Mouse (Mus musculus) liver, embryonic 14.5 days (tissue): ENCODE results near the gene Padi6. TPM values are rescaled to one million over a fixed set of nuclear protein-coding genes. Genes with fewer than 3 reads are reported as not detected.

ENCODE experiments used
- ATAC-seq: fragments of 200-750 bp; cut with Nextera tagmentation; 2 replicates; pipeline ENCODE4 v1.8.0; 2017; ENCODE audit warnings: moderate number of reproducible peaks, mild to moderate bottlenecking, moderate library complexity; ENCODE audit not compliant: insufficient read depth
- DNase-seq, 3 experiments: peaks; one replicate each; pipeline ENCODE4 v3.0.0-alpha.2; 2012 to 2013; ENCODE audit warnings: low read depth in 3 of 3, low spot score in 3 of 3
- H3K27ac ChIP-seq: fragments of 300-500 bp; sonication (generic); 2 replicates; pipeline ENCODE4 v1.5.1; 2014; ENCODE audit warnings: moderate library complexity, mild to moderate bottlenecking, control low read depth, inconsistent platforms
- H3K27me3 ChIP-seq: fragments of 300-500 bp; sonication (generic); 2 replicates; pipeline ENCODE4 v1.6.1; 2014; ENCODE audit warnings: mild to moderate bottlenecking, low read length, moderate library complexity; ENCODE audit not compliant: control insufficient read depth, insufficient read depth
- H3K36me3 ChIP-seq: fragments of 300-500 bp; sonication (generic); replicated peaks from 2 replicates; pipeline ENCODE4 v1.6.1; 2014; ENCODE audit warnings: low read depth; ENCODE audit not compliant: control insufficient read depth, insufficient read depth
- H3K4me1 ChIP-seq, 2 experiments: fragments of 200-500 bp in 1 of 2; fragments of 300-500 bp in 1 of 2; sonication (generic) in 1 of 2; replicated peaks; 2 replicates each; pipeline ENCODE4 v1.6.1; 2012 to 2014; ENCODE audit warnings: antibody characterized with exemption in 1 of 2, inconsistent platforms in 1 of 2, low read length in 1 of 2; ENCODE audit not compliant: control insufficient read depth in 2 of 2, insufficient read depth in 2 of 2
- H3K4me2 ChIP-seq: fragments of 300-500 bp; sonication (generic); 2 replicates; pipeline ENCODE4 v1.6.1; 2014; ENCODE audit warnings: low read depth, mild to moderate bottlenecking, control low read depth, moderate library complexity
- H3K4me3 ChIP-seq, 2 experiments: fragments of 200-500 bp in 1 of 2; fragments of 300-500 bp in 1 of 2; sonication (generic) in 1 of 2; 2 replicates each; pipeline ENCODE4 v1.5.1; 2012 to 2014; ENCODE audit warnings: low read depth in 2 of 2, low read length in 2 of 2, mild to moderate bottlenecking in 2 of 2, control low read depth in 1 of 2, inconsistent platforms in 1 of 2, moderate library complexity in 1 of 2; ENCODE audit not compliant: insufficient read depth in 1 of 2
- H3K9ac ChIP-seq: fragments of 300-500 bp; sonication (generic); replicated peaks from 2 replicates; pipeline ENCODE4 v1.6.1; 2014; ENCODE audit warnings: mild to moderate bottlenecking, control low read depth, moderate library complexity
- H3K9me3 ChIP-seq: fragments of 300-500 bp; sonication (generic); 2 replicates; pipeline ENCODE4 v1.6.1; 2016; ENCODE audit warnings: low read length, mixed read lengths; ENCODE audit not compliant: control insufficient read depth
- CTCF ChIP-seq: IDR thresholded peaks from 2 replicates; pipeline ENCODE4 v1.5.1; 2016; ENCODE audit warnings: antibody characterized with exemption, low read depth, control low read depth
- EP300 ChIP-seq: IDR thresholded peaks from 2 replicates; pipeline ENCODE4 v1.6.1; 2016; ENCODE audit warnings: antibody characterized with exemption, low read depth
- WGBS: fragments of 180-500 bp; shearing (Covaris S2); extraction: QIAGEN DNeasy Blood & Tissue Kit; methylation state at CpG from one replicate; pipeline ENCODE4 v1.1.7; 2014; ENCODE audit not compliant: insufficient replicate concordance; 5-methylcytosine and 5-hydroxymethylcytosine counted together
- microRNA-seq: library from miRNA; unstranded; fragments of <30 nt; microRNA quantifications from one replicate; pipeline ENCODE4, GENCODE M21; 2016
- polyA plus RNA-seq, 2 experiments: library from polyadenylated mRNA; depleted of rRNA in 1 of 2; stranded (reverse) in 1 of 2; unstranded in 1 of 2; fragments of >200 nt; fragmentation: Nextera tagmentation in 1 of 2; extraction: Ambion mirVana in 1 of 2; gene quantifications; 2 replicates each; pipeline versions ENCODE4 v1.2.1 to v1.2.3; 2012 to 2014

Padi6 gene
- polyA plus RNA-seq, 2 experiments = not detected

DNA sequence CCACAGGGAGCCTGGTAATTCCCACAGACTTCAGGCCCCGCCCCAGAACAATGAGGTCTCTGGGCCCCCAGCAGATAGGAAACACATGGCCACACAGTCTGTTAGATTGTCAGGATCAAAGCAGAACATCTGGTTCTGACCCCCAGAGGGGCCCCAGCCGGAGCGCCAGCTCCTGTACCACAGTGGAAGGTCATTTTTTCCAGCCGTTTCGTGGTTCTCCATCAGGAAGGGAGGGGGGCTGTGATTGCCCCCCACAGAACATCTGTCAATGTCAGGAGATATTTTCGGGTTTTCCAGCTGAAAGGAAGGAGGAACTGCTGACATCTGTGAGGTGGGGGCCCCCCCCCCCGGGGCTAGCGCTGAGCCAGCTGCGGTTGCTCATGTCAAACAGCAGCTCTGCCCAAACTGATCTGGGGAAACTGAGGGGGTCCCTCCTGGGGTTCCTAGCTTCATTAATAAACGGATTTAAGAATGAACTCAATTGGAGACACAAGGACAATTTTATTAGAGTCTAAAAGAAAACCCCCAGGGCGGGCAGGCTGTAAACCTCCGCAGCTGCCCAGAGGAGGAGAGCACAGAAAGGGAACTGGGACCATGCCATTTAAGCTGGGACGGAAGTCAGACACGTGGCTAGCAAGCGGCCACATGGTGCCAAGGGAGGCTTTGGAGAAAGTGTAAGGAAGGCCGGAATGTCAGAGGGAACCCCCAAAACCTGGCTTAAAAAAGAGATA lies 58.1 kb downstream of the Padi6 start:
- Histone ChIP-seq H3K27me3 (no peaks in the 10 kb centered on the region), H3K4me2 (peak overlapping the region; percentile 86), H3K9me3 (no peaks in the 10 kb centered on the region), H3K9ac (peak overlapping the region; percentile 74), H3K27ac (peak overlapping the region; percentile 87), H3K4me3 (peak overlapping the region; percentile 50 to 59), H3K36me3 (no peaks in the 10 kb centered on the region), H3K4me1 (peaks cover 36 to 55% of the 10 kb centered on the region in 2 experiments)
- peak; percentile 91 for ATAC-seq
- TF ChIP-seq CTCF (no peak), EP300 (peak; percentile 94)
- 3% methylated on average over 16 of the region's 16 CpGs for whole genome bisulfite sequencing
- DNase-seq = peak; percentile 70 to 89 (median 72)

DNA sequence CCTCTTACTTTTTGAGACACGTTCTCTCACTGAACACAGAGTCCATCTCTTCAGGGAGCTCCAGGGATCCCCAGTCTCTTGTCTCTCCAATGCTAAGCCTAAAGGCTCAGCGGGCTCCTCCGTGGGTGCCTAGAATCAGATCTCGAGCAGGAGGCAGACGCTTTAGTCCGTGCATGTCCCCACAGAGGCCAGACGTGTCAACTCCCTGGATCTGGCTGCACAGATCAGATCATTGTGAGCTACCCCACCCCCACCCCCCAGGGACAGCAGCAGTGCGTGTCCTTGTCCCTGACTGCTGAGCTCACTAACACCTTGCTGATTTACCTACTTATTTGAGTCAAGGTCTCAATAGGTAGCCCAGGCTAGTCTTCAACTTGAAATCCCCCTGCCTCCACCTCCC lies 58.8 kb downstream of the Padi6 start:
- TF ChIP-seq EP300 = no peak
- TF ChIP-seq CTCF = no peak
- Histone ChIP-seq H3K27me3 (no peaks in the 10 kb centered on the region), H3K4me1 (peaks cover 29 to 50% of the 10 kb centered on the region in 2 experiments), H3K27ac (peak overlapping the region; percentile 87), H3K4me2 (peak overlapping the region; percentile 86), H3K4me3 (peak overlapping the region; percentile 50 to 59), H3K9ac (peak overlapping the region; percentile 74), H3K9me3 (no peaks in the 10 kb centered on the region), H3K36me3 (no peaks in the 10 kb centered on the region)
- 8% methylated on average over 8 of the region's 8 CpGs for WGBS
- peak; percentile 74 for ATAC-seq
- DNase-seq = peak in 1 of 3 experiments; percentile 58

DNA sequence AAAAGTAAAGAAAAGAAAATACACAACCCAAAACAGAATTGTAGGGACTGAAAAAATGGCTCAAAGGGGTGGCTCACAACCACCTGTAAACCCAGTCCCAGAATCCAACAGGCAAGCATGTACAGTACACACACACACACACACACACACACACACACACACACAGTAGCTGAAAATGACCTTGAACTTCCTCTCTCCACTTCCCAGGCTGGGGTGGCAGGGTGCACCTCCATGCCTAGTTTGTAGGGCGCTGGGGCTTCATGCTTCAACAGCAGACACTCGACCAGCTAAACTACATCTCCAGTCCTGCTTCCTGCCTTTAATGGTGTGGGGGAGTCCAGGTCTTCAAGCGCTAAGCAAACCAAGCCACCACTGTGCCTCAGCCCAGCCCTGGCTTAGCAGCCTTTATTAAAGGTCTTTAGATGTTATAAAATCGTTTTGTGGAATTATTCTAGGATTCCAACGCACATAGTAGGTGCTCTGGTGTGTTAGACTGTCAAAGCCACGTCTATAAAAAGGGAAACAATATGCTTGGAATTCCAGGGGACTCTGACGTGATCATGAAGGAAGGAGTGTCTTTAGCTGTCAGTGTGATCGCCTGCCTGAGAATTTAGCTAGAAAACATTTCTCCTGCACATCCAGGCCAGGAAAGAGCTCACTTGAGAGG lies 61.6 kb downstream of the Padi6 start:
- Histone ChIP-seq H3K4me3 (no peak overlapping the region), H3K4me2 (no peak overlapping the region), H3K9ac (no peak overlapping the region), H3K9me3 (no peaks in the 10 kb centered on the region), H3K27me3 (no peaks in the 10 kb centered on the region), H3K27ac (peak overlapping the region; percentile 52), H3K36me3 (no peaks in the 10 kb centered on the region), H3K4me1 (peaks cover 22 to 41% of the 10 kb centered on the region in 2 experiments)
- TF ChIP-seq EP300 (no peak), CTCF (no peak)
- WGBS = 37% methylated on average over 8 of the region's 8 CpGs
- ATAC-seq = no peak
- no peak for DNase-seq

DNA sequence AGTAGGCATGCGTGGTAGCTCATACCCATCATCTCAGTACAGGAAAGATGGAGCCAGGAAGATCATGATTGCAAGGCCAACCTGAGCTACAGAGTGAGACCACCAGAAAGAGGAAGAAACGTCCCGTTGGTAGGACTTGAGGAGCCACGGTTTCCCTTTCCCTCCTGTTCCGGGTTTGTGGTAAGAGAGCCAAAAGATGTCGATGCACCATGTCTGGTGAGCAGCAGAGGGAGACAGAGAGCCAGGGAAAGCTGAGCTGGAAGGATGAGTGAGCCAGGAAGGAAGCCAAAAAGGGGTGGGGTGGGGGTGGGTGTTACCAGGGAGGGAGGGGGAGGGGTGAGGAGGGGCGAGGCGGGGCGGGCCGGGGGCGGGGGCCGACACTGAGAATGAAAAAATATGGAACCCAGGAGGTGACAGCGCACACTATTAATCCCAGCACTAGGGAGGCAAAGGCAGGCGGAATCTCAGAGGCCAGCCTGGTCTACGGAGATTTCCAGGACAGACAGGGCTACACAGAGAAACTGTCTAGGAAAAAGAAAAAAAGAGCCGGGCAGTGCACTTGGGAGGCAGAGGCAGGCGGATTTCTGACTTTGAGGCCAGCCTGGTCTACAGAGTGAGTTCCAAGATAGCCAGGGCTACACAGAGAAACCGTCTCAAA lies 62.6 kb downstream of the Padi6 start:
- 18% methylated on average over 18 of the region's 18 CpGs for WGBS
- no peak for ATAC-seq
- Histone ChIP-seq H3K4me2 (peak overlapping the region; percentile 61), H3K36me3 (no peaks in the 10 kb centered on the region), H3K27me3 (no peaks in the 10 kb centered on the region), H3K27ac (no peak overlapping the region), H3K9me3 (no peaks in the 10 kb centered on the region), H3K4me3 (peak overlapping the region; percentile 32 to 33), H3K9ac (peak overlapping the region; percentile 51), H3K4me1 (peaks cover 15 to 32% of the 10 kb centered on the region in 2 experiments)
- TF ChIP-seq CTCF (peak; percentile 91), EP300 (no peak)
- DNase-seq = peak; percentile 58 to 69 (median 62)

GRCm38 (mm10) chr4:140679038-140679437 lies 63.4 kb downstream of the Padi6 start:
- DNase-seq (no peak), ATAC-seq (no peak)
- no peak overlapping the region for H3K4me2 ChIP-seq
- no peak overlapping the region for H3K9ac ChIP-seq
- no peak overlapping the region for H3K27ac ChIP-seq
- H3K4me3 ChIP-seq = no peak overlapping the region
- H3K9me3 ChIP-seq = no peaks in the 10 kb centered on the region
- H3K4me1 ChIP-seq = peaks cover 11 to 25% of the 10 kb centered on the region in 2 experiments
- no peaks in the 10 kb centered on the region for H3K36me3 ChIP-seq
- 10% methylated on average over 5 of the region's 5 CpGs for whole genome bisulfite sequencing
- TF ChIP-seq EP300 = no peak
- TF ChIP-seq CTCF = peak; percentile 89
- no peaks in the 10 kb centered on the region for H3K27me3 ChIP-seq

Small RNA genes lying within 50 kb of the gene (microRNA-seq; reads per million reads assigned to microRNA genes)
- gene Gm23045 = not detected
- gene Gm25951 = not detected

Other genes starting within 250 kb of the Padi6 start
- 2.4 and 2.8 TPM in 2 replicates for gene Arhgef10l, start 76.6 kb downstream of the Padi6 start, polyA plus RNA-seq (2012; rRNA removed)
- 2.1 and 2.5 TPM in 2 replicates for gene Arhgef10l, start 76.6 kb downstream of the Padi6 start, polyA plus RNA-seq (2014; fragmentation: Nextera tagmentation; extraction: Ambion mirVana)
- gene Rcc2, start 42.1 kb downstream of the Padi6 start, polyA plus RNA-seq (2012; rRNA removed) = 44.0 and 50.3 TPM in 2 replicates
- 16.5 and 27.6 TPM in 2 replicates for gene Rcc2, start 42.1 kb downstream of the Padi6 start, polyA plus RNA-seq (2014; fragmentation: Nextera tagmentation; extraction: Ambion mirVana)
- gene Padi4, start 31.6 kb upstream of the Padi6 start, polyA plus RNA-seq (2012; rRNA removed) = 0.37 and 0.58 TPM in 2 replicates
- gene Padi4, start 31.6 kb upstream of the Padi6 start, polyA plus RNA-seq (2014; fragmentation: Nextera tagmentation; extraction: Ambion mirVana) = 0.34 and 0.52 TPM in 2 replicates
- gene Padi3, start 68.0 kb upstream of the Padi6 start, polyA plus RNA-seq (2012; rRNA removed) = 0.11 and 0.17 TPM in 2 replicates
- gene Padi3, start 68.0 kb upstream of the Padi6 start, polyA plus RNA-seq (2014; fragmentation: Nextera tagmentation; extraction: Ambion mirVana) = 0.13 and 0.25 TPM in 2 replicates
- gene Padi1, start 103.1 kb upstream of the Padi6 start, polyA plus RNA-seq (2012; rRNA removed) = 0.01 and 0.02 TPM in 2 replicates
- 0.06 TPM in 1 of 2 replicates, not detected in the other for gene Padi1, start 103.1 kb upstream of the Padi6 start, polyA plus RNA-seq (2014; fragmentation: Nextera tagmentation; extraction: Ambion mirVana)
- 0.87 and 1.0 TPM in 2 replicates for gene Padi2, start 163.7 kb upstream of the Padi6 start, polyA plus RNA-seq (2012; rRNA removed)
- 1.7 and 1.8 TPM in 2 replicates for gene Padi2, start 163.7 kb upstream of the Padi6 start, polyA plus RNA-seq (2014; fragmentation: Nextera tagmentation; extraction: Ambion mirVana)
- 68.1 and 86.1 TPM in 2 replicates for gene Sdhb, start 218.6 kb upstream of the Padi6 start, polyA plus RNA-seq (2012; rRNA removed)
- 201 and 211 TPM in 2 replicates for gene Sdhb, start 218.6 kb upstream of the Padi6 start, polyA plus RNA-seq (2014; fragmentation: Nextera tagmentation; extraction: Ambion mirVana)
- gene Atp13a2, start 244.2 kb upstream of the Padi6 start, polyA plus RNA-seq (2012; rRNA removed) = 17.9 and 21.6 TPM in 2 replicates
- gene Atp13a2, start 244.2 kb upstream of the Padi6 start, polyA plus RNA-seq (2014; fragmentation: Nextera tagmentation; extraction: Ambion mirVana) = 11.4 and 14.1 TPM in 2 replicates